Mouse (Mus musculus) forebrain, embryonic 12.5 days (tissue): ENCODE measurements at regions not wholly inside any gene's neighbourhood (a gene's known extent, or its start where the extent isn't known, plus 50 kb on each side); places are given as distances from the start of the nearest gene placed in this dataset.

Source experiments
- ATAC-seq: fragments of 200-750 bp; cut with Nextera tagmentation; 2 replicates; pipeline ENCODE4 v1.8.0; 2017; ENCODE audit warnings: moderate TSS enrichment; ENCODE audit not compliant: low FRiP score
- H3K27ac ChIP-seq: fragments of 300-500 bp; sonication (generic); 2 replicates; pipeline ENCODE4 v1.5.1; 2016; ENCODE audit warnings: mild to moderate bottlenecking
- H3K27me3 ChIP-seq: fragments of 300-500 bp; sonication (generic); 2 replicates; pipeline ENCODE4 v1.6.1; 2016; ENCODE audit warnings: mild to moderate bottlenecking
- H3K36me3 ChIP-seq: fragments of 300-500 bp; sonication (generic); replicated peaks from 2 replicates; pipeline ENCODE4 v1.6.1; 2016; ENCODE audit warnings: mild to moderate bottlenecking
- H3K4me1 ChIP-seq: fragments of 300-500 bp; sonication (generic); 2 replicates; pipeline ENCODE4 v1.6.1; 2016
- H3K4me2 ChIP-seq: fragments of 300-500 bp; sonication (generic); 2 replicates; pipeline ENCODE4 v1.6.1; 2016; ENCODE audit warnings: mild to moderate bottlenecking, moderate library complexity
- H3K4me3 ChIP-seq: fragments of 300-500 bp; sonication (generic); replicated peaks from 2 replicates; pipeline ENCODE4 v1.5.1; 2016; ENCODE audit warnings: mild to moderate bottlenecking
- H3K9ac ChIP-seq: fragments of 300-500 bp; sonication (generic); 2 replicates; pipeline ENCODE4 v1.6.1; 2016; ENCODE audit warnings: mild to moderate bottlenecking
- H3K9me3 ChIP-seq: fragments of 300-500 bp; sonication (generic); 2 replicates; pipeline ENCODE4 v1.6.1; 2016
- WGBS: fragments of 180-500 bp; shearing (Covaris S2); methylation state at CpG from one replicate; pipeline ENCODE4 v1.1.7; 2016; 5-methylcytosine and 5-hydroxymethylcytosine counted together

GRCm38 (mm10) chr17:48771721-48772320, 160.4 kb upstream of the Lrfn2 start:
- Histone ChIP-seq H3K4me1 (peaks cover 48% of the 10 kb centered on the region), H3K4me2 (no peak overlapping the region), H3K4me3 (no peak overlapping the region), H3K27me3 (0 out of 2 replicates have a peak, but pooled peaks cover 4% of the 10 kb centered on the region), H3K9ac (no peak overlapping the region), H3K36me3 (no peaks in the 10 kb centered on the region), H3K27ac (peak overlapping the region; percentile 73), H3K9me3 (no peaks in the 10 kb centered on the region)
- WGBS = 65% methylated on average over 13 of the region's 13 CpGs
- peak; percentile 64 for ATAC-seq

GRCm38 (mm10) chr17:48774172-48774890, 157.8 kb upstream of the Lrfn2 start:
- WGBS = 22% methylated on average over 15 of the region's 15 CpGs
- no peak for ATAC-seq
- no peaks in the 10 kb centered on the region for H3K9me3 ChIP-seq
- no peak overlapping the region for H3K4me2 ChIP-seq
- H3K36me3 ChIP-seq = no peaks in the 10 kb centered on the region
- H3K4me1 ChIP-seq = peaks cover 52% of the 10 kb centered on the region
- peak overlapping the region; percentile 5; the same call in 1 of the 2 replicates for H3K27ac ChIP-seq
- H3K4me3 ChIP-seq = no peak overlapping the region
- no peak overlapping the region for H3K9ac ChIP-seq
- 0 out of 2 replicates have a peak, but pooled peaks cover 4% of the 10 kb centered on the region for H3K27me3 ChIP-seq

GRCm38 (mm10) chr17:48775479-48775878, 156.7 kb upstream of the Lrfn2 start:
- Histone ChIP-seq H3K9ac (no peak overlapping the region), H3K4me2 (no peak overlapping the region), H3K4me3 (no peak overlapping the region), H3K27ac (peak overlapping the region; percentile 79; the same call in 1 of the 2 replicates), H3K4me1 (peaks cover 52% of the 10 kb centered on the region), H3K27me3 (0 out of 2 replicates have a peak, but pooled peaks cover 4% of the 10 kb centered on the region), H3K9me3 (no peaks in the 10 kb centered on the region), H3K36me3 (no peaks in the 10 kb centered on the region)
- no peak for ATAC-seq
- 80% methylated on average over 5 of the region's 5 CpGs for WGBS

DNA sequence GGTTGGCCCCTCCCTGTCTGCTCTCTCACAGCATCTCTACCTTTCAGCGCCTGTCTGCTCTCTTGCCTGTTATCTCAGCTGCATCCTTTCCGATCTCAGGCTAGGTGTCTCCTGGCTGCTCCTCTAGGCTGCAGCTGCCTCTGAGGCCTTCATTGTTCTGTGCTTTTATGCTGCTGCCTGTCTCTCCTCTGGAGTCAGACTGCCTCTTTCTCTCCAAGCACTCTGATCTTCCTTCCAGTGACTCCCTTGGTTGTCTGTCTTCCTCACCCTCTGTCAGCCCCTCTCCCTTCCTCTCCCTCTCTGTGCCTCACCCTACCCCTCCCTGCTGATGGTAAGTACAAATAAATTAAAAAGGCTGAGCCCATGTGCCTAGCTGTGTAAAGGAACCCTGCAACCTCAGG, 155.7 kb upstream of the Lrfn2 start:
- 0 out of 2 replicates have a peak, but pooled peaks cover 4% of the 10 kb centered on the region for H3K27me3 ChIP-seq
- H3K27ac ChIP-seq = peak overlapping the region; percentile 79
- no peaks in the 10 kb centered on the region for H3K36me3 ChIP-seq
- peak overlapping the region; percentile 33 for H3K9ac ChIP-seq
- peak overlapping the region; percentile 23; the same call in 1 of the 2 replicates for H3K4me2 ChIP-seq
- H3K4me1 ChIP-seq = peaks cover 54% of the 10 kb centered on the region
- WGBS = 3% methylated on average over 2 of the region's 2 CpGs
- H3K9me3 ChIP-seq = no peaks in the 10 kb centered on the region
- no peak overlapping the region for H3K4me3 ChIP-seq
- ATAC-seq = peak; percentile 56; the same call in 1 of the 2 replicates

GRCm38 (mm10) chr17:48780217-48780616, 152.0 kb upstream of the Lrfn2 start:
- no peaks in the 10 kb centered on the region for H3K36me3 ChIP-seq
- H3K9me3 ChIP-seq = no peaks in the 10 kb centered on the region
- H3K9ac ChIP-seq = no peak overlapping the region
- H3K4me1 ChIP-seq = peaks cover 27% of the 10 kb centered on the region
- H3K4me2 ChIP-seq = no peak overlapping the region
- ATAC-seq = no peak
- 81% methylated on average over 7 of the region's 7 CpGs for WGBS
- H3K27me3 ChIP-seq = 0 out of 2 replicates have a peak, but pooled peaks cover 2% of the 10 kb centered on the region
- no peak overlapping the region for H3K27ac ChIP-seq
- no peak overlapping the region for H3K4me3 ChIP-seq

- no peak for ATAC-seq
- no peaks in the 10 kb centered on the region for H3K36me3 ChIP-seq
Measured at GRCm38 (mm10) chr17:48784417-48784816, 147.8 kb upstream of the Lrfn2 start.

GRCm38 (mm10) chr17:48786501-48786900, 145.7 kb upstream of the Lrfn2 start:
- Histone ChIP-seq H3K27me3 (no peaks in the 10 kb centered on the region), H3K4me3 (no peak overlapping the region), H3K27ac (no peak overlapping the region), H3K9ac (no peak overlapping the region), H3K36me3 (no peaks in the 10 kb centered on the region), H3K4me1 (peaks cover under 1% of the 10 kb centered on the region; the same call in 1 of the 2 replicates), H3K4me2 (no peak overlapping the region), H3K9me3 (no peaks in the 10 kb centered on the region)
- 81% methylated on average over 12 of the region's 12 CpGs for WGBS
- ATAC-seq = no peak

More at GRCm38 (mm10) chr17:48784417-48784816, 147.8 kb upstream of the Lrfn2 start:
- peaks cover 6% of the 10 kb centered on the region; the same call in 1 of the 2 replicates for H3K4me1 ChIP-seq
- H3K9me3 ChIP-seq = no peaks in the 10 kb centered on the region
- WGBS = 77% methylated on average over 5 of the region's 5 CpGs
- no peak overlapping the region for H3K9ac ChIP-seq
- H3K27ac ChIP-seq = no peak overlapping the region
- no peaks in the 10 kb centered on the region for H3K27me3 ChIP-seq
- no peak overlapping the region for H3K4me2 ChIP-seq
- no peak overlapping the region for H3K4me3 ChIP-seq

DNA sequence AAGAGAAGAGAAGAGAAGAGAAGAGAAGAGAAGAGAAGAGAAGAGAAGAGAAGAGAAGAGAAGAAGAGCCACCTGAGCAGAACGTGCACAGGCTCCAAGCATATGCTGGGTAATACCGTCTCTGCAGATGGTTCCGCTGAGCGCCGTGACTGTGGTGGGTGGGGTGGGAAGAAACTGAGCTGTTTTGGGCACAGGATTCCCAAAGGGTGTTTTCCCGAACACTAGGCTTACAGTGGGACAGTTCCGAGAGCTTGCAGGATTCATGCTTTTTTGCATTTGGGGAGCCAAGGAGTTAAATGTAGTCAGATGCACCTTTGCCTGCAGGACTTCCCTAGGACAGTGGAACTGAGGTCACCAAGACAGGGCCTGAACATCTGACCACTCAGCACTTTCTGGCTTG, 142.3 kb upstream of the Lrfn2 start:
- Histone ChIP-seq H3K9me3 (no peaks in the 10 kb centered on the region), H3K4me2 (no peak overlapping the region), H3K9ac (no peak overlapping the region), H3K27me3 (no peaks in the 10 kb centered on the region), H3K36me3 (no peaks in the 10 kb centered on the region), H3K27ac (no peak overlapping the region), H3K4me1 (no peaks in the 10 kb centered on the region), H3K4me3 (no peak overlapping the region)
- no peak for ATAC-seq
- 91% methylated on average over 7 of the region's 7 CpGs for WGBS

- WGBS = 60% methylated on average over 6 of the region's 6 CpGs
- Histone ChIP-seq H3K9ac (no peak overlapping the region), H3K27ac (no peak overlapping the region), H3K27me3 (no peaks in the 10 kb centered on the region), H3K4me3 (no peak overlapping the region), H3K36me3 (no peaks in the 10 kb centered on the region), H3K4me1 (no peaks in the 10 kb centered on the region), H3K4me2 (no peak overlapping the region), H3K9me3 (no peaks in the 10 kb centered on the region)
- no peak for ATAC-seq
Measured at GRCm38 (mm10) chr17:48790526-48790925, 141.7 kb upstream of the Lrfn2 start.

DNA sequence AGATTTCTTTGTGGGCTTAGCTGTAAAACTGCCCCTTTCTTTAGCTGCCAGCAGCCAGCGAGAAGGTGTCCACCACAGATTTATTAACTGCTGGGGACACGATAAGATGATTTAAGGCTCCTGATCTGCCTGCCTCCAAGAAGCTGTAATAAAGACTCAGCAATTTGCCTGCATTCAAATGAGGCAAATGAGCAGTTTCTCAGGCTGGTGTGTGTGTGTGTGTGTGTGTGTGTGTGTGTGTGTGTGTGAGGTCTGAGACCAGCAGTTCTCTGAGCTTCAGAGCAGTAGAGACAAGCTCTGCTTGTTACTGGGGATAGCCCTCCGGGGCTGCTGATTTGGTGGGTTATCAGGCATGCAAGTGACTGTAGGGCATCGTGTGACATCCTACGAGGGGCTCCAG, 139.2 kb upstream of the Lrfn2 start:
- H3K9ac ChIP-seq = no peak overlapping the region
- H3K4me3 ChIP-seq = no peak overlapping the region
- no peaks in the 10 kb centered on the region for H3K9me3 ChIP-seq
- H3K27me3 ChIP-seq = no peaks in the 10 kb centered on the region
- ATAC-seq = no peak
- no peaks in the 10 kb centered on the region for H3K4me1 ChIP-seq
- H3K36me3 ChIP-seq = no peaks in the 10 kb centered on the region
- H3K27ac ChIP-seq = no peak overlapping the region
- 82% methylated on average over 5 of the region's 5 CpGs for WGBS
- H3K4me2 ChIP-seq = no peak overlapping the region

- Histone ChIP-seq H3K9ac (no peak overlapping the region), H3K27ac (no peak overlapping the region), H3K4me3 (no peak overlapping the region), H3K27me3 (no peaks in the 10 kb centered on the region), H3K4me2 (no peak overlapping the region), H3K4me1 (no peaks in the 10 kb centered on the region), H3K36me3 (no peaks in the 10 kb centered on the region), H3K9me3 (no peaks in the 10 kb centered on the region)
- WGBS = 89% methylated on average over 5 of the region's 5 CpGs
- ATAC-seq = no peak
Measured at GRCm38 (mm10) chr17:48795773-48796172, 136.4 kb upstream of the Lrfn2 start.

DNA sequence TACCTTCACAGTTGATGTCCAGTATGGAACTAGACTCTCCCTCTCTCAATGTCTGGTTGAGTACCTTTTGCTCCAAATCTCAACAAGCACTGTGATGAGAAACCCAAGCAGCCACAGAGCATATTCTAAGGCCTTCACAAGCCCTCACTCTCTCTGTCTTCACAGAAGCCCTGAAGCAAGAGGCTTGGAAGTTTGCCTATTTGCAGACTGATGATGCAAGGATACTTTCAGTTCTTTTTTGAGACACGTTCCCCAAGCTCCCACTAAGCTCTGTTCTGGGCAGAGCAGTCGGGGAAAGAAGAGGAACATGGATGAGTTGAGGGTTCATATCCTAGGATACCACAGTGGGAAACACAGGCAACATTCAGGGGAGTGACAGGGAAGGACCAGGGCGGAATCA, 134.0 kb upstream of the Lrfn2 start:
- Histone ChIP-seq H3K4me3 (no peak overlapping the region), H3K27ac (no peak overlapping the region), H3K9ac (no peak overlapping the region), H3K4me1 (no peaks in the 10 kb centered on the region), H3K4me2 (no peak overlapping the region), H3K27me3 (no peaks in the 10 kb centered on the region), H3K36me3 (no peaks in the 10 kb centered on the region), H3K9me3 (no peaks in the 10 kb centered on the region)
- 81% methylated on average over 3 of the region's 3 CpGs for WGBS
- ATAC-seq = no peak

DNA sequence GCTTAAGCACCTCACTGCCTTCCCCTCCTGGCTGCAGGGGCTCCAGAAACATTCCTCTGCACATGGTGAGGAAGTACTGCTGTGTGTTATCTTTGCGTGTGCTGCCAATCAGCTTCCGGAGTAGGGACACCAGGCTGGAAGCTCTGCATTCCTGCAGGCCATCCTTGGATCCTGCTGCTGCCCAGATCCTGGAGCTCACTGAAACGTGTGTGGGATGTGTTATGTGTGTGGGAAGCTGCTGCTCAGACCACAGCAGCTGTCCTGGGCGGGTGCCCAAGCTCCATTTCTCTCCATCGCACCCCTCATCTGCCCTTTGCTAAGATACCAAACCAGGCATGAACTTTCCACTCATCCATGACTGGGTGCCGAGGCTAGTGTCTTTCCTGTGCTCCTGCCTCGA, 129.5 kb upstream of the Lrfn2 start:
- Histone ChIP-seq H3K27ac (no peak overlapping the region), H3K4me1 (no peaks in the 10 kb centered on the region), H3K36me3 (no peaks in the 10 kb centered on the region), H3K27me3 (no peaks in the 10 kb centered on the region), H3K4me2 (no peak overlapping the region), H3K9ac (no peak overlapping the region), H3K9me3 (no peaks in the 10 kb centered on the region), H3K4me3 (no peak overlapping the region)
- no peak for ATAC-seq
- 78% methylated on average over 7 of the region's 7 CpGs for WGBS
